Mouse (Mus musculus): Measurements from ENCODE around the gene C1qtnf6.

The C1qtnf6 gene

DNA sequence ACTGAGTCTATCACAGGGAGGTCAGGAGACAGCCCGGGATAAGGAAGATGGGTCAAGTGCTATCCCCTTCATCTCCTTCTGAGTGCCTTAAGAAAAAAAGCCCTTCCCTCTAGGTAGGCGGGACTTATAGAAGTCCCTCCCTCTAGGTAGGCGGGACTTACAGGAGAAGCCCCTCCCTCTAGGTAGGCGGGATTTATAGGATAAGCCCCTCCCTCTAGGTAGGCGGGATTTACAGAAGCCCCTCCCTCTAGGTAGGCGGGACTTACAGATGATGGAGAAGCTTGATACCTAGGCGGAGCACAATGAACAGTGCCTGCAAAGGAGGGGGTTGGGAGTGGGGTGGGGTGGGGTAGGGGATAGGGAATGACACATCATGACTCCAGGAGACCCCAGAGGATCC is 51.1 kb downstream of the C1qtnf6 start:
- DNase-seq (ENCODE audit: low spot score in 2 of 2), result peak; percentile 73 to 87

DNA sequence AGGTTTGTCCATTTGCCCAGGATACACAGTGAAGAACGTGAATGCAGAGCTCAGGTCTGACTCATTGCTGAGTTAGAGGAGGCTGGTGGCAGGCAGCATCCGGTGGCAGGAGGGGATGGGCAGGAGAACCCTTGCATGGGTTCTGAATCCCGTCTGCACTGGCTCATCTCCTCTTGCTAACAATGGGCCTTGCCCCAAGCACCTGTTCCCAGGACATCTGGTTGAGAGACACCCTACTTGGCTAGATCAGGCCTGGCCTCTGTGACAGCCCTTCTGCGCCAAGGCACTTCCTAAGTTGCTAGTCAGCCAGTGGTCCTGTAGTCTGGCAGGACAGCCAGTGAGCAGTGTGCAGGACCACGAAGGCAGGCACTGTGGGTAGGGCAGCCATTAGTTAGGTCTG is 51.7 kb downstream of the C1qtnf6 start:
- no peak for DNase-seq (ENCODE audit: low spot score in 2 of 2)

DNA sequence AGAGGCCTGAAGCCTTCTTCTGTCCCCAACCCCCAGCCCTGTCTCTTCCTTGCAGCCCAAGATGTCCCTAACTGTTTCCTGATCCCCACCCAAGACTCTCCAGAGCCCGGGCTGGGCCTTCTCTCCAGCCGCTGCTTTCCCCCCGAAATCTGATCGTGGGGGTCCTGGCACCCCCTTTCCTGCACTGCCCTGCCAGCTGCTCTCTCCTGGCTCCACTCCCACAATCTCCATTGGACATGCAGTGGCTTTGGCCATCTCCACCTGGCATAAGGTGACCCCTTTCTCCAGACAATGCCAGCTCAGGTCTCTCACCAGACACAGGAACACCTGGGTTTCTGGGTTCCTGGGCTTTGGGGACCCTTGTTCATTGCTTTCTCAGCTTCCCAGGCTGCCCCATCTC is 53.1 kb downstream of the C1qtnf6 start:
- DNase-seq (ENCODE audit: low spot score in 2 of 2), result no peak

DNA sequence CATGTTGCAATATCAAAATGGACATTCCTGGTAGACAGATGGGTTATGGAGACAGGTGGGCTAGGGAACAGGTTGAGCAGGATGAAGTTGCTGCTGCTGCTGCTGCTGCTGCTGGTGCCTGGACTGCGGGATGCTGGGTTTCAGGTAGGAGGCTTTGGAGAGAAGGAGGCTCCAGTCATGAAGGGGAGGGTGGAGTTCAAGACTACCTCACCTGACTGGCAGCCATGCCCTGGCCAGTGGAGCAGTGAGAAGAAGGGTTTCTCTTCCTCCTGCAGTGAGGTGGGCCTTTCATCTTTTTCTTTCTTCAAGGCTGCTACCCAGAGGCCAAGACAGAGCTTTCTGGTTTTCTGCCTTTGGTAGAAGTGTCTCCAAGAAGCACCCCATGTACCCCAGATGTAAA is 54.3 kb downstream of the C1qtnf6 start:
- no peak for DNase-seq (ENCODE audit: low spot score in 2 of 2)

DNA sequence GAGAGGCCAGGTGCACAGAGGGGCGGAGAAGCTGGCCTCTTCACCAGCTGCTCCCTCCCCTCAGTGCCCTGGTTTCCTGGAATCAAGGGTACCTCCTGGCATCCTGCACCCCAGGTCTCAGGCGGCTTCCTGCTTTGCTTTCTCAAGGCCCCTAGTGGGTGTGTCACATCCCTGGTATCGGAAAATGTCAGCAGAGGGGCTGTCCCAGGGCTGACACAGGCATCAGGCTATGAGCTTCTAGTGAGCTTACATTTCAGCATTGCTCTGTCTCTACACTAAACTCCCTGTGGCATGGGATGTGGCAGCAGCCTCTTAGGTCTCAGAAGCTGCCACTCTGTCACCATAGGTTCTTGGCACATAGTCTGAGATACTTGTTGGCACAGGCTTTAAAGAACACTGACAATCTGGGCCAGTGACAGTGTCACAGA is 55.6 kb downstream of the C1qtnf6 start:
- no peak for DNase-seq (ENCODE audit: low spot score in 2 of 2)

DNA sequence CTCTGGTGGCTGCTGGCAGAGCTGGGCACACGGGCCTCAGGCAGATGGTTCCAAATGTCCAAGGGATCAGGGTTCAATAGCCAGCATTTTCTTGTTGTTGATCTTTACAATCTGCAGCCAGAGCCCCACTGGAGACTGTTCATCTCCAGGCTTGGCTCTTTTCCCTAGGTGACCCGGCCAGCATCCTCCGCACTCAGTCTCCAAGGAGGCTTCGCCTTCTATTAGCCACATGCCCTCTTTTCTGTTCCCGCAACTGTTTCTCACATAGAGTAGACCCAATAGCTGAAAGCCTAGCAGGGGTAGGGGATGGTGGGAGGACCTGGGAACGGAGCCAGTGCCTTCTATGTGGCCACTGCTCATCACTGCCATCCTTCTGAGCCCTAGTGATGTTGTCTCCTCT is 57.8 kb downstream of the C1qtnf6 start:
- no peak for DNase-seq (ENCODE audit: low spot score in 2 of 2)
